Mouse (Mus musculus) C2C12 (cell line): ENCODE results near the gene Tmem168.

Experiments
- CTCF ChIP-seq: IDR thresholded peaks from one replicate; pipeline ENCODE4 v1.5.1; 2011; ENCODE audit not compliant: control insufficient read depth, insufficient read depth, insufficient read length
- FOSL1 ChIP-seq: IDR thresholded peaks from one replicate; pipeline ENCODE4 v1.8.0; 2011; ENCODE audit warnings: mild to moderate bottlenecking, low read length; ENCODE audit not compliant: poor library complexity, insufficient read depth, severe bottlenecking
- USF1 ChIP-seq: IDR thresholded peaks from one replicate; pipeline ENCODE4 v1.6.1; 2011; ENCODE audit warnings: low read depth, mild to moderate bottlenecking, control low read depth, moderate library complexity

- no peak for TF ChIP-seq CTCF
- no peak for TF ChIP-seq FOSL1
- TF ChIP-seq USF1: no peak
These were observed 9.5 kb downstream of the Tmem168 start for GRCm38 (mm10) chr6:13598239-13598923.
